Mouse (Mus musculus): ENCODE measurements around the gene Hipk2. TPM values are rescaled to one million over a fixed set of nuclear protein-coding genes. Genes with fewer than 3 reads are reported as not detected.

The Hipk2 gene
- polyA plus RNA-seq, 1 experiment from 2014 or later = 10.7 TPM

DNA sequence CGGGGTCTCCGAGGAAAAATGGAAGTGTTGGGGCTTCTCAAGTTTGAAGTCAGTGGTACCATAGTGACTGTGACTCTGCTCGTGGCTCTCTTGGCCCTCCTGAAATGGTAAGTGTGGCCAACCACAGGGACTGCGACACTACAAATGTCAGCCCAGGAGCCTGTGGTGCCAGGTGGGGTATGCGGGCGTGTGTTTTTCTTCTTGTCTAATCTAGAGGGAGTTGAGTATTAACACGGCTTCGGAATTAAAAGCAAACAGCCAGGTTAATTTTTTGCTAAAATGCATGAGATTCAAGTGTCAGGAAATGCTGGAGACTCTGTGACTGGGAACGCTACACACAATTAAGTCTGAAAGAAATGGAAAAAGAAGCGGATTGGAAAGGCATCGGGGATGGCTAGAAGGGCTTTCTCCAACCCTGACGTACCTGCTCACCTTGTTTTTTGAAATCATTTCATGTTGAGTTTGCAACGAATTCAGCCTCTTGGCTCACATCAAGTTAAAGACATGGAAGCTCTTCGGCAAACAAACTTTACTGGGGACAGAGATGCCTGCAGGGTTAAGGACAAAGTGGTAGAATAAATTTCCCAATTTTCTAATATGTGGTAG is 43.3 kb upstream of the Hipk2 start:
- no peak overlapping the region for H3K4me3 ChIP-seq (ENCODE audit: low read depth, low read length)
- H3K27me3 ChIP-seq (replicated peaks; ENCODE audit: control insufficient read depth, insufficient read depth, low read length) = no peaks in the 10 kb centered on the region
- no peaks in the 10 kb centered on the region for H3K36me3 ChIP-seq (ENCODE audit: control insufficient read depth, insufficient read depth, low read length)
- H3K9me3 ChIP-seq (ENCODE audit: control insufficient read depth, low read length) = no peaks in the 10 kb centered on the region
- WGBS = 83% methylated on average over 14 of the region's 14 CpGs
- no peak overlapping the region for H3K4me2 ChIP-seq (ENCODE audit: low read depth, low read length)
- H3K4me1 ChIP-seq (ENCODE audit: control insufficient read depth, insufficient read depth, low read length) = peaks cover 3% of the 10 kb centered on the region; the same call in 1 of the 2 replicates
- H3K27ac ChIP-seq (replicated peaks; ENCODE audit: low read depth, low read length) = no peak overlapping the region
- ATAC-seq (ENCODE audit: low read depth) (no peak), DNase-seq (ENCODE audit: low spot score) (no peak)
- H3K9ac ChIP-seq (ENCODE audit: low read depth, low read length) = no peak overlapping the region

DNA sequence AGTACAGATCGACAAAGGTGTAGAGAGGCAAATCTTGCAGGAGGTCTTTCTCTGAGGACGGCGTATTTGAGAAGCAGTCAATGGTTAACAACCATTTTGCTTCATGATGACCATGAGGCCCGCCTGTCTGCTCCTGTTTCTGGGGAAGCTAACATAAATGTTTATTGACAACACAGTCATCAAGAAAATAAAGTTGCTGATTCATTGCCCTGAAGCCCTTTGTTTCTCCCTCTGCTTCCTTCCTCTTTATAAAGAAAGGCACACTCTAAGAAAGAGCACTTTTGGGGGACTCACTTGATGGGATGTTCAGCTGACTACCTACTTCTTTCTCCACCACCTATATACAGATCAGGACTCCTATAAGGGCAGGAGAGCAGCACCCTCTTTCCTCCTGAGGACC is 42.8 kb upstream of the Hipk2 start:
- no peak for ATAC-seq (ENCODE audit: low read depth)
- H3K36me3 ChIP-seq (ENCODE audit: control insufficient read depth, insufficient read depth, low read length) = no peaks in the 10 kb centered on the region
- WGBS = 98% methylated on average over 4 of the region's 4 CpGs

DNA sequence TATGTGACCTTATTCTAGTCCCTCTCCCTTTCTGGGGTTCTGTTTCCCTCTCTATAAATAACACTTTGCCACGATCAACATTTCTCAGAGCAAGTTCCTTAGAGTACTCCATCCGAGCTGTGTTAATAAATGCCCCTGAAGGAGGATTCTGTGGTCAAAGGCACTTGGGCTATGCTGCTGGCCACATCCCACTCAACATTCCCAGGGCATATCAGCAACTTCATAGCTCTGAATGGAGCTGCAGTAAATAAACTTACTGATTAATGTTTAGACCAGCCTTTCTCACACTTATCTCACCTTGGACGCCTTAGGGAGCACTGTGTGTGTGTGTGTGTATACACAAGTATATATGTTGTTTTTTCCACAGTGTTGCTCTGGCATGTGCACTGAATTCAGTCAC is 41.5 kb upstream of the Hipk2 start:
- Histone ChIP-seq H3K4me1 (ENCODE audit: control insufficient read depth, insufficient read depth, low read length) (peaks cover 5% of the 10 kb centered on the region; the same call in 1 of the 2 replicates), H3K9me3 (ENCODE audit: control insufficient read depth, low read length) (no peaks in the 10 kb centered on the region), H3K27me3 (replicated peaks; ENCODE audit: control insufficient read depth, insufficient read depth, low read length) (no peaks in the 10 kb centered on the region), H3K36me3 (ENCODE audit: control insufficient read depth, insufficient read depth, low read length) (no peaks in the 10 kb centered on the region), H3K4me2 (ENCODE audit: low read depth, low read length) (no peak overlapping the region), H3K9ac (ENCODE audit: low read depth, low read length) (no peak overlapping the region), H3K27ac (replicated peaks; ENCODE audit: low read depth, low read length) (no peak overlapping the region), H3K4me3 (ENCODE audit: low read depth, low read length) (no peak overlapping the region)
- ATAC-seq (ENCODE audit: low read depth) (no peak), DNase-seq (ENCODE audit: low spot score) (no peak)
- 69% methylated on average over 3 of the region's 3 CpGs for WGBS

More for the DNA sequence above, 42.8 kb upstream of the Hipk2 start:
- Histone ChIP-seq H3K9me3 (ENCODE audit: control insufficient read depth, low read length) (no peaks in the 10 kb centered on the region), H3K27ac (replicated peaks; ENCODE audit: low read depth, low read length) (no peak overlapping the region), H3K4me2 (ENCODE audit: low read depth, low read length) (no peak overlapping the region), H3K4me1 (ENCODE audit: control insufficient read depth, insufficient read depth, low read length) (peaks cover 3% of the 10 kb centered on the region; the same call in 1 of the 2 replicates), H3K4me3 (ENCODE audit: low read depth, low read length) (no peak overlapping the region), H3K27me3 (replicated peaks; ENCODE audit: control insufficient read depth, insufficient read depth, low read length) (no peaks in the 10 kb centered on the region), H3K9ac (ENCODE audit: low read depth, low read length) (no peak overlapping the region)
- no peak for DNase-seq (ENCODE audit: low spot score)

DNA sequence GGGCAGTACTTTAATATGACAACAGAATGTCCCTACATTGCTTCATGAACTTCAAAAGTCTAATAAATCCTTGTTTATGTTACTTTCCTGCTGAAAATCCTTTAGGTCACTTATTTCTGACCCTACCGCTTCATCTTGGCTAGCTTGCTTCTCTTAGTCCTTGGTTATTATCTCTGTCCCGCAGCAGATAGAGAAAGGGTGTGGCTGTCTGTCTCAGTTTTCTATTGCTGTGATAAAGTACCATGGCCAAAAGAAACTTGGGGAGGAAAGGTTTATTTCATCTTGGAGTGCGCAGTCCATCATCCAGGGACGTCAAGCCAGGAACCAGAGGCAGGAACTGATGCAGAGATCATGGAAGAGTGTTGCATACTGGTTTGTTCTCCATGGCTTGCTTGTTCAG is 40.6 kb upstream of the Hipk2 start:
- no peak overlapping the region for H3K9ac ChIP-seq (ENCODE audit: low read depth, low read length)
- H3K27ac ChIP-seq (replicated peaks; ENCODE audit: low read depth, low read length) = no peak overlapping the region
- H3K4me1 ChIP-seq (ENCODE audit: control insufficient read depth, insufficient read depth, low read length) = peaks cover 5% of the 10 kb centered on the region; the same call in 1 of the 2 replicates
- no peak overlapping the region for H3K4me3 ChIP-seq (ENCODE audit: low read depth, low read length)
- 83% methylated on average over 4 of the region's 4 CpGs for WGBS
- DNase-seq (ENCODE audit: low spot score) = no peak
- H3K36me3 ChIP-seq (ENCODE audit: control insufficient read depth, insufficient read depth, low read length) = no peaks in the 10 kb centered on the region
- no peak overlapping the region for H3K4me2 ChIP-seq (ENCODE audit: low read depth, low read length)
- ATAC-seq (ENCODE audit: low read depth) = no peak
- H3K9me3 ChIP-seq (ENCODE audit: control insufficient read depth, low read length) = no peaks in the 10 kb centered on the region
- H3K27me3 ChIP-seq (replicated peaks; ENCODE audit: control insufficient read depth, insufficient read depth, low read length) = no peaks in the 10 kb centered on the region

DNA sequence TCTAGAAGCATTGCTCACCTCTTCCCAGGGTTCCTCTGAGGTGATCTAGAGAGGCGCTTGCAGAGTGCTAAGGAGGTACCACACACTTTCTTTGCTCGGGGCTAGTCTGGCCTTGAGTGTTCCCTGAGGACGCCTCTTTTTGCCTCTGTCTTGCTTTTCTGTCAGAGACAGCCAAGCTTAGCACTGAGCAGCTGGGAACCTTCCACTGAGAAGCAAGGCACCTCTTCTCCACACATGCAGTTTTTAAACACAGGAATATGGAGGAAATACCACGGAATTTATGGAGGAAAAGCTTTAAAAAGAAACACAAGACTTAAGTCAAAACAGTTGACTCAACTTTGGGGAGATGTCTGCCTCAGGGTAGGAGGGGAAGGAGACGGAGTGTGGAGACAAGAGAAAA is 39.8 kb upstream of the Hipk2 start:
- ATAC-seq (ENCODE audit: low read depth) = no peak
- H3K4me1 ChIP-seq (ENCODE audit: control insufficient read depth, insufficient read depth, low read length) = peaks cover 5% of the 10 kb centered on the region; the same call in 1 of the 2 replicates
- no peaks in the 10 kb centered on the region for H3K36me3 ChIP-seq (ENCODE audit: control insufficient read depth, insufficient read depth, low read length)
- H3K27me3 ChIP-seq (replicated peaks; ENCODE audit: control insufficient read depth, insufficient read depth, low read length) = no peaks in the 10 kb centered on the region
- no peaks in the 10 kb centered on the region for H3K9me3 ChIP-seq (ENCODE audit: control insufficient read depth, low read length)
- H3K4me3 ChIP-seq (ENCODE audit: low read depth, low read length) = no peak overlapping the region
- no peak overlapping the region for H3K4me2 ChIP-seq (ENCODE audit: low read depth, low read length)
- no peak overlapping the region for H3K27ac ChIP-seq (replicated peaks; ENCODE audit: low read depth, low read length)
- WGBS = 60% methylated on average over 5 of the region's 5 CpGs
- H3K9ac ChIP-seq (ENCODE audit: low read depth, low read length) = no peak overlapping the region
- DNase-seq (ENCODE audit: low spot score) = no peak

DNA sequence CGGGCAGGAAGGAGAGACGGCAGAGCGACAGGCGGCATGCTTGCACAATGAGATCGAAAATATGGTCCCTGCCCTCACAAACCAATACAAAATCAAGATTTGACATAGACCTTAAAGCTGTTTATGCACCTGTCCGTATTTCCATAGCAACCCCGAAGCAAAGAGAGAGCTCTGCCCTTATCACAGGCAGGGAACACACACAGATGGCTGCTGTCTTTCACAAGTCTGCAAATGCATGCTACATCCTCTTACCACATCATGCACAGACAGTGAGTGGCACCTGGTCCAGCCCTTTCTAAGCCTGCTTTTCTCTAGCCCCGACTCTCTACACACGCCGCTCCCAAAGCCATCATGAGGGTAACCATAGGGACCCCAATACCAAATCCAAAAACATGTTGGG is 38.2 kb upstream of the Hipk2 start:
- DNase-seq (ENCODE audit: low spot score) (no peak), ATAC-seq (ENCODE audit: low read depth) (no peak)
- Histone ChIP-seq H3K9ac (ENCODE audit: low read depth, low read length) (no peak overlapping the region), H3K27me3 (replicated peaks; ENCODE audit: control insufficient read depth, insufficient read depth, low read length) (no peaks in the 10 kb centered on the region), H3K4me3 (ENCODE audit: low read depth, low read length) (no peak overlapping the region), H3K4me2 (ENCODE audit: low read depth, low read length) (no peak overlapping the region), H3K36me3 (ENCODE audit: control insufficient read depth, insufficient read depth, low read length) (no peaks in the 10 kb centered on the region), H3K9me3 (ENCODE audit: control insufficient read depth, low read length) (no peaks in the 10 kb centered on the region), H3K27ac (replicated peaks; ENCODE audit: low read depth, low read length) (no peak overlapping the region), H3K4me1 (ENCODE audit: control insufficient read depth, insufficient read depth, low read length) (peaks cover 5% of the 10 kb centered on the region; the same call in 1 of the 2 replicates)
- 83% methylated on average over 10 of the region's 10 CpGs for WGBS

DNA sequence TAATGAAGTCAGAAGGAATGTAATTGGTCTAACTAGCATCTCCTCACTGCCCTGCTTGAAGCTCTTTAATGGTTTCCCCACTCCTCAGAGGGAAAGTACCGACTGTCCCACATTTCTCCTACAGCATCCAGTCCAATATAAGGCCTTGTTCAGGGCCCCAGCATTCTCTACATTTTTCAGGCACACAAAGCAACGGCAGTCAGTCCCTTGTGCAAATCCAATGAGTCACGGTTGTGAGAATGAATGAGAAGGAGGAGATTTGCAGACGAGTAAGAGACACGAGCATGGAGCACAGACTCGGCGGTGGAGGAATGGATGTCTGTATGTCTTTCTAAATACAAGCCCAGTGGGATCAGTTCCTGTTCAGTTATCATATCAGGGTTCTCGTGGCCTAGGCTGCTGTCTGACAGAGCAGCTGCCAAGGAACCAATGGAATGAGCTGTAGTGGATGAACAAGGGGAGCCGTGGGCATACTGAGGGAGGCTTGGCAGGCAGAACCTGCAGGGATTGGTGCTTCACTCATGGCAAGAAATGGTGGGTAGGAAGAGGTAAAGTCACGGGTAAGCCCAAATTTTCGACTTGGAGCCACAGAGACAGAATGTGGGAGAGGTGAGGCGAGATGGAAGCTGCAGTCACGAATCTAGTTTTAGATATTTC is 37.5 kb upstream of the Hipk2 start:
- H3K27me3 ChIP-seq (replicated peaks; ENCODE audit: control insufficient read depth, insufficient read depth, low read length) = no peaks in the 10 kb centered on the region
- no peak overlapping the region for H3K9ac ChIP-seq (ENCODE audit: low read depth, low read length)
- no peak overlapping the region for H3K27ac ChIP-seq (replicated peaks; ENCODE audit: low read depth, low read length)
- H3K4me1 ChIP-seq (ENCODE audit: control insufficient read depth, insufficient read depth, low read length) = peaks cover 5% of the 10 kb centered on the region; the same call in 1 of the 2 replicates
- H3K36me3 ChIP-seq (ENCODE audit: control insufficient read depth, insufficient read depth, low read length) = no peaks in the 10 kb centered on the region
- DNase-seq (ENCODE audit: low spot score) (no peak), ATAC-seq (ENCODE audit: low read depth) (no peak)
- H3K9me3 ChIP-seq (ENCODE audit: control insufficient read depth, low read length) = no peaks in the 10 kb centered on the region
- WGBS = 59% methylated on average over 13 of the region's 13 CpGs
- H3K4me2 ChIP-seq (ENCODE audit: low read depth, low read length) = no peak overlapping the region
- H3K4me3 ChIP-seq (ENCODE audit: low read depth, low read length) = no peak overlapping the region

DNA sequence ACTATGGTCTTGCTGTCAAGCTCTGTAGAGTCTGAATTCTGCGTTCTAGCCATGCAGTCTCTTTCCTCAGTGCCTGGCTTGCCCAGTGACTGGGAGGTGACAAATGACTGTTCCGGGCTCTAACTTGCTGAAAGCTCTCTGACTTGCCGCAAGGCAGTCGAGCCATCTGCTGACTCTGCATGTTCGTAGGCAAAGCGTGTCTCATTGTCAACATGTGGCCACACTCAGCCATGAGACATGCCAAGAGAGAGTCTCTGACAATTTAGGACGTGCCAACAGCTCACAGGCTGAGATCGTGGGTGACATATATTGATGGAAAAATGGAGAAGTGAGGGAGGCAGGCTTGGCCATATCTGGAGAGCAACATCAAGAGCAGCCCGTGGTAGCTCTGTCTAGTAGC is 36.9 kb upstream of the Hipk2 start:
- DNase-seq (ENCODE audit: low spot score) = peak; percentile 38
- Histone ChIP-seq H3K36me3 (ENCODE audit: control insufficient read depth, insufficient read depth, low read length) (no peaks in the 10 kb centered on the region), H3K27me3 (replicated peaks; ENCODE audit: control insufficient read depth, insufficient read depth, low read length) (no peaks in the 10 kb centered on the region), H3K9ac (ENCODE audit: low read depth, low read length) (no peak overlapping the region), H3K4me1 (ENCODE audit: control insufficient read depth, insufficient read depth, low read length) (peaks cover 5% of the 10 kb centered on the region; the same call in 1 of the 2 replicates), H3K9me3 (ENCODE audit: control insufficient read depth, low read length) (no peaks in the 10 kb centered on the region), H3K4me2 (ENCODE audit: low read depth, low read length) (no peak overlapping the region), H3K4me3 (ENCODE audit: low read depth, low read length) (no peak overlapping the region), H3K27ac (replicated peaks; ENCODE audit: low read depth, low read length) (no peak overlapping the region)
- ATAC-seq (ENCODE audit: low read depth) = no peak
- WGBS = 78% methylated on average over 9 of the region's 9 CpGs

Data from embryonic facial prominence, embryonic 14.5 days (tissue).